In the genomic region with DNA sequence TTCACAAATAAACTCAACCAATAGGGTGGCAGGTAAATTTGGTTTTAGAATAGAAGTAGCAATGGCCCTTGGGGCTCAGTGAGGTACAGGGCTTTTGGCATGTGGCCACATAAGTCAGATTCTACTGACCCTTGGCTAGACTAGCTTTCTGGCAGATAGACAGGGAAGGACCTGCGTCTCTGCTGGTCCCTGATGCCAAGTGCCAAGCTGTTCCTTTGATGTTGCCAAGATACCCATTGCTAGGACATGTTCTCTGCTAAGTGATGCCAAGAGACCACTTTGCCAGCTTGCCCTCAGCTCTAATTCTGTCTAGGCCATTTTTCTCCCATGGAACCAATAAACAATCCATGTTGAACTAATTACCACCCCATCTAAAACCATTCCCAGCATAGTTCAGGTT, we compare ENCODE assay signal across 22 mouse cellular contexts.
DNase-seq lines count a peak whose midpoint lies in the region; ATAC-seq and TF ChIP-seq lines count a peak whose summit lies in the region.
"Had no signal": no experiment of that assay in that cellular context is flagged by ENCODE, and none has a peak within 500 bp of the region (broad histone marks: within the 10 kb centered on the region; RNA-seq: fewer than 3 reads in every experiment).

No protein-coding gene starts in this region.

- no peaks in the 10 kb centered on the region for H3K4me1 ChIP-seq in forebrain, postnatal 0 days (ENCODE audit: insufficient read depth)
- H3K4me1 ChIP-seq in forebrain, embryonic 14.5 days (ENCODE audit: control insufficient read depth, insufficient read depth, low read length): no peaks in the 10 kb centered on the region
- H3K4me1 ChIP-seq: heart, embryonic 10.5 days had no signal

- ATAC-seq in forebrain, postnatal 0 days: no peak
- no peak for ATAC-seq in forebrain, embryonic 14.5 days
- peak; percentile 97 for ATAC-seq in cerebellum, adult (ENCODE audit: insufficient number of reproducible peaks, low FRiP score, low TSS enrichment)
- ATAC-seq: CD4-positive, CD25-positive, alpha-beta regulatory T cell, adult 4 months; forebrain, embryonic 16.5 days had no signal

- H3K27me3 ChIP-seq in forebrain, postnatal 0 days (ENCODE audit: insufficient read depth, low read length): no peaks in the 10 kb centered on the region
- no peaks in the 10 kb centered on the region for H3K27me3 ChIP-seq in forebrain, embryonic 14.5 days (replicated peaks; ENCODE audit: control insufficient read depth, insufficient read depth, low read length)

- no peak overlapping the region for H3K9ac ChIP-seq in forebrain, postnatal 0 days
- H3K9ac ChIP-seq in forebrain, embryonic 14.5 days (ENCODE audit: low read length): no peak overlapping the region
- H3K9ac ChIP-seq: lung, embryonic 14.5 days had no signal

- TF ChIP-seq CTCF in forebrain, postnatal 0 days (IDR thresholded peaks at IDR 0.05; ENCODE audit: low read depth): no peak

- no peaks in the 10 kb centered on the region for H3K36me3 ChIP-seq in forebrain, postnatal 0 days (ENCODE audit: insufficient read depth)
- H3K36me3 ChIP-seq in forebrain, embryonic 14.5 days (ENCODE audit: control insufficient read depth, insufficient read depth, low read length): no peaks in the 10 kb centered on the region
- H3K36me3 ChIP-seq: G1E; heart, embryonic 10.5 days had no signal

- WGBS in forebrain, postnatal 0 days: 42% methylated on average over 1 of the region's 1 CpGs
- 82% methylated on average over 1 of the region's 1 CpGs for WGBS in forebrain, embryonic 14.5 days

- H3K4me3 ChIP-seq in forebrain, postnatal 0 days (ENCODE audit: low read depth, low read length): no peak overlapping the region
- no peak overlapping the region for H3K4me3 ChIP-seq in forebrain, embryonic 14.5 days (ENCODE audit: low read depth, low read length)
- H3K4me3 ChIP-seq: erythroblast, embryonic 14.5 days; heart, embryonic 10.5 days had no signal

- H3K9me3 ChIP-seq in forebrain, postnatal 0 days (ENCODE audit: low read length): no peaks in the 10 kb centered on the region
- no peaks in the 10 kb centered on the region for H3K9me3 ChIP-seq in forebrain, embryonic 14.5 days (replicated peaks; ENCODE audit: control insufficient read depth, low read length)
- H3K9me3 ChIP-seq: G1E; heart, embryonic 10.5 days had no signal

- H3K4me2 ChIP-seq in forebrain, postnatal 0 days (ENCODE audit: low read depth): no peak overlapping the region
- no peak overlapping the region for H3K4me2 ChIP-seq in forebrain, embryonic 14.5 days (ENCODE audit: low read length)
- H3K4me2 ChIP-seq: liver, embryonic 11.5 days; lung, embryonic 14.5 days; midbrain, embryonic 11.5 days had no signal

- DNase-seq in forebrain, postnatal 0 days: peak; percentile 20
- no peak for DNase-seq in forebrain, embryonic 14.5 days (ENCODE audit: low spot score)
- DNase-seq in kidney, adult 9 months: peak; percentile 5
- no peak for DNase-seq in kidney, adult 18-20 months
- DNase-seq in cerebellum, postnatal 10 days: peak; percentile 96
- no peak for DNase-seq in thymus, postnatal 10 days (ENCODE audit: low spot score in 2 of 2)
- no peak for DNase-seq in thymus, postnatal 25 days
- DNase-seq: adrenal gland, postnatal 36 days; heart, postnatal 10 days; layer of hippocampus, postnatal 36 days; lung, embryonic 14.5 days; lung, postnatal 4 days; thymus, adult 2 months had no signal

- no peak overlapping the region for H3K27ac ChIP-seq in forebrain, postnatal 0 days (ENCODE audit: low read depth, low read length)
- no peak overlapping the region for H3K27ac ChIP-seq in forebrain, embryonic 14.5 days (ENCODE audit: low read depth, low read length)
- H3K27ac ChIP-seq: heart, embryonic 10.5 days; kidney, postnatal 0 days had no signal

Comparison
In these comparisons a context has a peak if more than half of its experiments do, and no peak if none do; other contexts are left out.
1. DNase-seq: peak in forebrain, postnatal 0 days (single experiment), kidney, adult 9 months (single experiment) and cerebellum, postnatal 10 days (2 of 2); none in forebrain, embryonic 14.5 days (single experiment), kidney, adult 18-20 months (single experiment), thymus, postnatal 10 days (0 of 2) and thymus, postnatal 25 days (single experiment).